Mouse (Mus musculus) intestine, postnatal 0 days (tissue): ENCODE measurements at regions not wholly inside any gene's neighbourhood (a gene's known extent, or its start where the extent isn't known, plus 50 kb on each side); places are given as distances from the start of the nearest gene placed in this dataset.
A peak's percentile ranks its signal among the peaks of the same experiment; 100 is the strongest.

Source experiments
- ATAC-seq: fragments of 200-750 bp; cut with Nextera tagmentation; 2 replicates; pipeline ENCODE4 v1.8.0; 2017; ENCODE audit warnings: mild to moderate bottlenecking, moderate TSS enrichment, moderate library complexity
- H3K27ac ChIP-seq: fragments of 300-500 bp; sonication (generic); 2 replicates; pipeline ENCODE4 v1.5.1; 2014; ENCODE audit warnings: mild to moderate bottlenecking, low read depth, low read length, moderate library complexity
- H3K27me3 ChIP-seq: fragments of 300-500 bp; sonication (generic); replicated peaks from 2 replicates; pipeline ENCODE4 v1.6.1; 2014; ENCODE audit warnings: low read length, mixed read lengths; ENCODE audit not compliant: control insufficient read depth, insufficient read depth
- H3K36me3 ChIP-seq: fragments of 300-500 bp; sonication (generic); 2 replicates; pipeline ENCODE4 v1.6.1; 2014; ENCODE audit warnings: mild to moderate bottlenecking, moderate library complexity; ENCODE audit not compliant: control insufficient read depth, insufficient read depth
- H3K4me1 ChIP-seq: fragments of 300-500 bp; sonication (generic); replicated peaks from 2 replicates; pipeline ENCODE4 v1.6.1; 2014; ENCODE audit warnings: antibody characterized with exemption, low read length, mixed read lengths; ENCODE audit not compliant: control insufficient read depth, insufficient read depth
- H3K4me2 ChIP-seq: fragments of 300-500 bp; sonication (generic); replicated peaks from 2 replicates; pipeline ENCODE4 v1.6.1; 2014; ENCODE audit warnings: low read depth, mild to moderate bottlenecking, moderate library complexity
- H3K4me3 ChIP-seq: fragments of 300-500 bp; sonication (generic); 2 replicates; pipeline ENCODE4 v1.5.1; 2014; ENCODE audit warnings: low read depth, low read length
- H3K9ac ChIP-seq: fragments of 300-500 bp; sonication (generic); 2 replicates; pipeline ENCODE4 v1.6.1; 2014; ENCODE audit warnings: mild to moderate bottlenecking, low read depth, low read length
- H3K9me3 ChIP-seq: fragments of 300-500 bp; sonication (generic); 2 replicates; pipeline ENCODE4 v1.6.1; 2016; ENCODE audit warnings: mixed run types; ENCODE audit not compliant: control insufficient read depth
- CTCF ChIP-seq: sonication (generic); IDR thresholded peaks from 2 replicates; pipeline ENCODE4 v1.5.1; 2016; ENCODE audit warnings: low read depth, mild to moderate bottlenecking, control low read depth, antibody characterized with exemption, moderate library complexity
- WGBS: fragments of 180-500 bp; shearing (Covaris S2); extraction: QIAGEN DNeasy Blood & Tissue Kit; methylation state at CpG from one replicate; pipeline ENCODE4 v1.1.7; 2014; 5-methylcytosine and 5-hydroxymethylcytosine counted together

DNA sequence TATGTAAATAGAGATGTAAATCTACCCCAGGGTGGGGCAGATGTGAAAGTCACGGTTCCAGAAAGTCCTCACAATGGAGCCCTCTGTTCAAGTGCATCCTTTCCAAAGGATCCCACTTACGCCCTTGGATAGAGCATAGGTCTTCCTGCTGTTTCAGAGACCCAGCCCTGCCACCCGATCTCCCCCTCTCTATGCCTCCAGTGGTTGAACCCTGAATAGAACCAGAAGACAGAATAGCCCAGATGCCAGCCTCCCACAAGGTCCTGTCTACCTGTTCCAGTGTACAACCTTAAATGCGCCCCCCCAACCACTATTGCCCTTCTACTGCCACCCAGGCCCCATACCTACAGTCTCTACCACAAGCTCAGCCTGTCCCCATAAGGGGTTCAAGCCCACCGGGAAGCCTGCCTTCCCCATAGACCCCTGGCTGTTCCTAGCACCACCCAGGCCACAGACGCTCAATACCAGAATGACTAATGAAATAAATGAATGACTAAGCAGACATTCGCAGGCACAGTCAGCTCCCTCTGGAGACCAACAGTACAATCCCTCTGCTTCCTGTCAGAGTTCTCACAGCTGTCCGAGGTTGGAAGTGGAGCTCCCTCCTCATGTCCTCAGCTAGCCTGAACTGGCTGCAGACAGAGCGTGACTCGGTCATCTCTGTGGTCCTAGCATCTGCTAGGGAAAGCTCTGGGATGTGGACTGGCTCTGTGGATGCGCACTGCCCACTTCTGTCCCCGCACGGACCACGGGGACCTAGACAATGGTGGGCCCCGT is 133.4 kb upstream of the 1600014C23Rik start:
- no peak for ATAC-seq
- WGBS: 68% methylated on average over 15 of the region's 15 CpGs

DNA sequence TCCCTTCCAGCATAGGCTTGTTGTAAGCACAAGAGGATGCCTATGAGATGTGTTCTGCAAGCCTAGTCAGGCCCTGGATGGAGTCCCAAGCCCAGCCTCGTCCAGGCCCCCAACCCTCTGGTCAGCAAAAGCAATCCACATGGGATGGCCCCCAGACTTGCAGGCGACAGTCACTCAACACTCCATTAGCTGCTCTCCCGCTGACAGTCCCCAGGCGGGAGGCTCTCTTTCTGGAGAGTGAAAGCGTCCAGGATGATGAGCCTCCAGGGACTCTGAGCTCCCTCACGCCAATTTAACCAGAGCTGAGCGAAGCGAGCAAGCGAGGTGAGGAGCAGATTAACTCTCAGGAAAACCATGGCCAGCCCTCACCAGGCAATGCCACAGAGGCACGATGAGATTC is 132.7 kb upstream of the 1600014C23Rik start:
- H3K9ac ChIP-seq: 0 out of 2 replicates have a peak overlapping the region, but pooled peaks have one; percentile 11
- TF ChIP-seq CTCF: no peak
- peaks cover 19% of the 10 kb centered on the region for H3K4me1 ChIP-seq
- H3K4me2 ChIP-seq: no peak overlapping the region
- H3K9me3 ChIP-seq: no peaks in the 10 kb centered on the region
- no peak overlapping the region for H3K27ac ChIP-seq
- H3K27me3 ChIP-seq: no peaks in the 10 kb centered on the region
- 55% methylated on average over 10 of the region's 10 CpGs for WGBS
- ATAC-seq: no peak
- H3K36me3 ChIP-seq: no peaks in the 10 kb centered on the region
- H3K4me3 ChIP-seq: no peak overlapping the region

More for the DNA sequence above, 133.4 kb upstream of the 1600014C23Rik start:
- H3K27me3 ChIP-seq: no peaks in the 10 kb centered on the region
- no peak overlapping the region for H3K9ac ChIP-seq
- no peak for TF ChIP-seq CTCF
- no peak overlapping the region for H3K4me3 ChIP-seq
- H3K4me2 ChIP-seq: no peak overlapping the region
- no peaks in the 10 kb centered on the region for H3K36me3 ChIP-seq
- H3K27ac ChIP-seq: no peak overlapping the region
- peaks cover 26% of the 10 kb centered on the region for H3K4me1 ChIP-seq
- H3K9me3 ChIP-seq: no peaks in the 10 kb centered on the region

DNA sequence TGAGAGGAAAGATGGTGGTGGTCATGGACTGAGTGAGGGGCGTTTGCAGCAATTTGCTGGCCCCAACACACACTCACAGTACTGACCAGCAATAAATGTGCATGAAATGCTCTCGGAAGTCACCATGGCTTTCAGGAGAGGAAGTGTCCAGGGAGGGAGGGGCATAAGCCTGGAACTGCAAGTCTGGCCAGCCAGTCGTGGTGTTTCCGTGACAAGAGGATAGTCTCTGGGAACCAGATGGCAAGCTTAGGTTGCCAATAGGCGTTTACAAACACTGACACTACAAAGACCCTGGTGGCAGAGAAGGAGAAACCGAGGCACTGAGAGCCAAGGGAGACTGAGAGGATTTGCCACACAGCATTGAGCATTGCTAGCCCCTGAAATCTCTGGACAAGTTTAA is 132.3 kb upstream of the 1600014C23Rik start:
- H3K36me3 ChIP-seq: no peaks in the 10 kb centered on the region
- peaks cover 19% of the 10 kb centered on the region for H3K4me1 ChIP-seq
- no peak overlapping the region for H3K27ac ChIP-seq
- WGBS: 78% methylated on average over 6 of the region's 6 CpGs
- H3K4me2 ChIP-seq: no peak overlapping the region
- no peaks in the 10 kb centered on the region for H3K27me3 ChIP-seq
- no peak overlapping the region for H3K4me3 ChIP-seq
- no peak for TF ChIP-seq CTCF
- ATAC-seq: no peak
- 0 out of 2 replicates have a peak overlapping the region, but pooled peaks have one; percentile 11 for H3K9ac ChIP-seq
- no peaks in the 10 kb centered on the region for H3K9me3 ChIP-seq

DNA sequence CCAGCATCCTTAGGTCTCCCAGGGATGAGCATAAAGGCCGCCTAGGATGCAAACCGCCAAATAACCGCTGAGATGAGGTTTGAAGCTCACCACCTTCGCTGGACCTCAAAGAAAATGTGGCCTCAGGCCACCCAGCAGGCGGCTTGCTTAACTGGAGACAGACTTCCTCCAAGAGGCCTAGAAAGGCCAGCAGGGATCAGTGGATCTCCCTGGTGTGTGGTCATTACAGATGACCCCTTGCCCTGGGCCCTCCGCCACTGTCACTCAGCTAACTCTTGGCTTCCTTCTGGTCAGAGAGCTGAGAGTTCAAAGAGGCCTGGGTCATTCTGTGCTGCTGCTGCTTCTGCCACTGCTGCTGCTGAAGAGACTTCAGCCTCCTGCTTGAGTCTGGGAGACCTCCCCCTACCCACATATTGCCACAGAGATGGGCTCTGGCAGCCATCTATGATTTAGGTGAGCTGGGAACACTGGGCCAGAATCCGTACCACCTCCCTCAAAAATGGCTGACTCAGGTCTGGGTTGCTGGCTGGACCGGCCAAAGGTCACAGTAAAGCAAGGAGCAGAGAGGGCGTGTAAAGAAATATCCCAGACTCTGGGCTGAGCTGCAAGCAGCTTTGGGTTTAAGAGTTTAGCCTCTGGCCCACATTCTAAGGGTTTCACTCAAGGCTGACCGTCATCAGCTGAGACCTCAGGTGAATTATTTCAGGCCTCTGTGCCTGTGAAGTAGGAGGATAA is 130.0 kb upstream of the 1600014C23Rik start:
- H3K4me3 ChIP-seq: no peak overlapping the region
- peaks cover 19% of the 10 kb centered on the region for H3K4me1 ChIP-seq
- peaks cover 5% of the 10 kb centered on the region; the same call in 1 of the 2 replicates for H3K9me3 ChIP-seq
- no peak overlapping the region for H3K9ac ChIP-seq
- 0 out of 2 replicates have a peak, but pooled peaks have one; percentile 23 for ATAC-seq
- TF ChIP-seq CTCF: no peak
- no peak overlapping the region; the same call in 1 of the 2 replicates for H3K27ac ChIP-seq
- H3K4me2 ChIP-seq: no peak overlapping the region
- no peaks in the 10 kb centered on the region for H3K27me3 ChIP-seq
- WGBS: 61% methylated on average over 10 of the region's 10 CpGs
- H3K36me3 ChIP-seq: no peaks in the 10 kb centered on the region

DNA sequence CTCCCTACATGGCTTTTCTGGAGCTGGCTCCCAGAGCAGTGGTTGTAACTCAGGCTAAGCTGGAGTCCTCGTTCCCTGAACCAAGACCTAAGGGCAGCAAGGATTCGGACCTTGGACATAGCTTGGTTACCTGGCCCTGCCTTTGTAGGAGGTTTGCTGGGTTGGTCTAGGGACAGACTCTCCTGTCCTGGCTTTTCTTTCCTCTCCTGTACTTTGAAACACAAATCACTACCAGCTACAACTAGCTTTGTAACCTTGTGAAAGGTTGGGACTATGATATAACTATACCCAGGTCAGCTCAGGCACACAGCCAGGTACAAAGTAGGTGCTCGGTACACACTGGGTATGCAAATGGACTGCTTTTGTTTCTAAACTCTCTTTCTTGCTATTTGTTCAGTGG is 129.4 kb upstream of the 1600014C23Rik start:
- peaks cover 19% of the 10 kb centered on the region for H3K4me1 ChIP-seq
- no peak for TF ChIP-seq CTCF
- no peak overlapping the region for H3K4me2 ChIP-seq
- H3K27ac ChIP-seq: no peak overlapping the region; the same call in 1 of the 2 replicates
- H3K27me3 ChIP-seq: no peaks in the 10 kb centered on the region
- ATAC-seq: no peak
- H3K9ac ChIP-seq: no peak overlapping the region
- H3K9me3 ChIP-seq: peaks cover 6% of the 10 kb centered on the region; the same call in 1 of the 2 replicates
- H3K36me3 ChIP-seq: no peaks in the 10 kb centered on the region
- H3K4me3 ChIP-seq: no peak overlapping the region
- 82% methylated on average over 3 of the region's 3 CpGs for WGBS

DNA sequence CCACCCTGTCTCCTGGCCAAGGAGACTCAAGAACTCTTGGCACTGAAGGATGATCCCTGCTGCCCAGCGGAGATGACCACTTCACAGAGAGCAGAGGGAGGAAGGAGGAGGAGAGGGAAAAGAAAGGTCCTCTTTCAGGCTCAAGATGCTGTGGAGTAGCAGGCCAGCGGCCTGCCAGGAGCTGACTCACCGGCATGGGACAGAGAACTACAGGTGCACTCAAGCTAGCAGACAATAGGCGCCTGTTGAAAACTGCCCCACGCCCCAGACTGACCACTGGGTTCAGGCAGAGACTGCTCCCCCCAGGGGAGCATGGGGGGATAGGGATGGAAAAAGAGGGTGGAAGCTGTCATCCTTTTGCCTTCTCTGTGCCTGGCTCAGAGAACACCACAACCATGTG is 125.8 kb upstream of the 1600014C23Rik start:
- H3K36me3 ChIP-seq: no peaks in the 10 kb centered on the region
- no peak overlapping the region for H3K4me2 ChIP-seq
- peaks cover 3% of the 10 kb centered on the region; the same call in 1 of the 2 replicates for H3K4me1 ChIP-seq
- no peak overlapping the region for H3K27ac ChIP-seq
- TF ChIP-seq CTCF: no peak
- 79% methylated on average over 5 of the region's 5 CpGs for WGBS
- H3K9ac ChIP-seq: no peak overlapping the region
- no peak overlapping the region for H3K4me3 ChIP-seq
- H3K9me3 ChIP-seq: peaks cover 6% of the 10 kb centered on the region; the same call in 1 of the 2 replicates
- no peaks in the 10 kb centered on the region for H3K27me3 ChIP-seq
- ATAC-seq: no peak
